Mouse (Mus musculus) lung, adult 2 months (tissue): ENCODE results near the gene Hnrnph1. TPM values are rescaled to one million over a fixed set of nuclear protein-coding genes. Genes with fewer than 3 reads are reported as not detected.

Source experiments
- DNase-seq: peaks from one replicate; pipeline ENCODE4 v3.0.0; 2022
- H3K4me1 ChIP-seq: fragments of 200-500 bp; 2 replicates; pipeline ENCODE4 v1.6.1; 2011; ENCODE audit warnings: low read length; ENCODE audit not compliant: control insufficient read depth, insufficient read depth
- H3K4me3 ChIP-seq: fragments of 200-500 bp; replicated peaks from 2 replicates; pipeline ENCODE3; 2011; ENCODE audit warnings: low read depth, mild to moderate bottlenecking, control low read depth, low read length; ENCODE audit errors: extremely low read depth
- CTCF ChIP-seq: fragments of 200-500 bp; IDR thresholded peaks from 2 replicates; pipeline ENCODE4 v1.5.1; 2011; ENCODE audit warnings: mild to moderate bottlenecking, low read length, control low read depth; ENCODE audit not compliant: insufficient read depth
- POLR2A ChIP-seq: fragments of 200-500 bp; IDR thresholded peaks from 2 replicates; pipeline ENCODE4 v1.6.1; 2011; ENCODE audit warnings: low read depth, mild to moderate bottlenecking, control low read depth, low read length, borderline replicate concordance; ENCODE audit errors: extremely low read depth
- WGBS: fragments of 180-500 bp; shearing (Covaris S2); methylation state at CpG from one replicate; pipeline ENCODE4 v1.1.7; 2018; 5-methylcytosine and 5-hydroxymethylcytosine counted together
- polyA plus RNA-seq: library from polyadenylated mRNA; depleted of rRNA; stranded (reverse); fragments of >200 nt; gene quantifications from 2 replicates; pipeline ENCODE4 v1.2.3, GENCODE M21; 2012

Gene Hnrnph1
- polyA plus RNA-seq, 1 experiment: 94.9 TPM

- TF ChIP-seq CTCF (peak; percentile 38; the same call in 1 of the 2 replicates), POLR2A (no peak)
- 3% methylated on average over 18 of the region's 18 CpGs for WGBS
- Histone ChIP-seq H3K4me1 (no peaks in the 10 kb centered on the region; the same call in 1 of the 2 replicates), H3K4me3 (peak overlapping the region; percentile 61)
- peak; percentile 44 for DNase-seq
Measured at GRCm38 (mm10) chr11:50371399-50371841, 5.4 kb upstream of the Hnrnph1 start.

- TF ChIP-seq CTCF (no peak), POLR2A (no peak)
- 95% methylated on average over 1 of the region's 1 CpGs for WGBS
- Histone ChIP-seq H3K4me1 (no peaks in the 10 kb centered on the region; the same call in 1 of the 2 replicates), H3K4me3 (no peak overlapping the region)
- no peak for DNase-seq
Measured at GRCm38 (mm10) chr11:50371911-50372310, 4.9 kb upstream of the Hnrnph1 start.

- H3K4me1 ChIP-seq: no peaks in the 10 kb centered on the region; the same call in 1 of the 2 replicates
- H3K4me3 ChIP-seq: no peak overlapping the region
- TF ChIP-seq POLR2A: no peak
- TF ChIP-seq CTCF: no peak
- no peak for DNase-seq
Measured at GRCm38 (mm10) chr11:50373086-50373485, 3.7 kb upstream of the Hnrnph1 start.

- Histone ChIP-seq H3K4me1 (no peaks in the 10 kb centered on the region; the same call in 1 of the 2 replicates), H3K4me3 (no peak overlapping the region)
- 100% methylated on average over 1 of the region's 1 CpGs for WGBS
- DNase-seq: no peak
- TF ChIP-seq CTCF: no peak
- TF ChIP-seq POLR2A: no peak
Measured at GRCm38 (mm10) chr11:50373621-50374020, 3.2 kb upstream of the Hnrnph1 start.

GRCm38 (mm10) chr11:50374286-50375015 is 2.3 kb upstream of the Hnrnph1 start:
- H3K4me1 ChIP-seq: peaks cover 6% of the 10 kb centered on the region
- WGBS: 88% methylated on average over 13 of the region's 13 CpGs
- H3K4me3 ChIP-seq: no peak overlapping the region
- TF ChIP-seq POLR2A (no peak), CTCF (no peak)
- no peak for DNase-seq

GRCm38 (mm10) chr11:50375421-50375820 is 1.4 kb upstream of the Hnrnph1 start:
- H3K4me1 ChIP-seq: peaks cover 9% of the 10 kb centered on the region
- DNase-seq: no peak
- TF ChIP-seq CTCF (no peak), POLR2A (no peak)
- 84% methylated on average over 5 of the region's 5 CpGs for WGBS
- no peak overlapping the region for H3K4me3 ChIP-seq

- no peak for TF ChIP-seq POLR2A
- no peak for TF ChIP-seq CTCF
- Histone ChIP-seq H3K4me1 (peaks cover 11% of the 10 kb centered on the region), H3K4me3 (no peak overlapping the region)
- WGBS: 38% methylated on average over 10 of the region's 10 CpGs
- DNase-seq: no peak
Measured at GRCm38 (mm10) chr11:50376156-50376790, 517 bp upstream of the Hnrnph1 start.

- WGBS: under 1% methylated on average over 71 of the region's 71 CpGs
- peak; percentile 83 for DNase-seq
- TF ChIP-seq POLR2A: peak; percentile 47; the same call in 1 of the 2 replicates
- TF ChIP-seq CTCF: peak; percentile 7; the same call in 1 of the 2 replicates
Measured at GRCm38 (mm10) chr11:50377892-50378684, 1.3 kb downstream of the Hnrnph1 start.

GRCm38 (mm10) chr11:50379023-50379752 is 2.4 kb downstream of the Hnrnph1 start:
- WGBS: 33% methylated on average over 12 of the region's 12 CpGs
- TF ChIP-seq CTCF (no peak), POLR2A (no peak)
- peak overlapping the region; percentile 99 for H3K4me3 ChIP-seq
- no peak for DNase-seq
- peaks cover 14% of the 10 kb centered on the region for H3K4me1 ChIP-seq

More at GRCm38 (mm10) chr11:50377892-50378684, 1.3 kb downstream of the Hnrnph1 start:
- Histone ChIP-seq H3K4me3 (peak overlapping the region; percentile 99), H3K4me1 (peaks cover 14% of the 10 kb centered on the region)

GRCm38 (mm10) chr11:50381311-50381710 is 4.5 kb downstream of the Hnrnph1 start:
- under 1% methylated on average over 4 of the region's 4 CpGs for WGBS
- TF ChIP-seq CTCF (no peak), POLR2A (no peak)
- Histone ChIP-seq H3K4me1 (peaks cover 14% of the 10 kb centered on the region), H3K4me3 (no peak overlapping the region)
- no peak for DNase-seq
